Mouse (Mus musculus): ENCODE measurements around the gene Prkcb. TPM values are rescaled to one million over a fixed set of nuclear protein-coding genes. Genes with fewer than 3 reads are reported as not detected.
A peak's percentile ranks its signal among the peaks of the same experiment; 100 is the strongest.

Gene Prkcb
- polyA plus RNA-seq, 1 experiment from 2014 or later = 148 TPM

- no peaks in the 10 kb centered on the region for H3K27me3 ChIP-seq (ENCODE audit: control insufficient read depth, insufficient read depth, low read depth, low read length)
- H3K4me3 ChIP-seq (ENCODE audit: low read depth, low read length) = no peak overlapping the region
- 6% methylated on average over 6 of the region's 6 CpGs for WGBS
- H3K36me3 ChIP-seq (ENCODE audit: control insufficient read depth, insufficient read depth, low read length) = no peaks in the 10 kb centered on the region
- peaks cover 24% of the 10 kb centered on the region for H3K4me1 ChIP-seq (ENCODE audit: control insufficient read depth, insufficient read depth, low read length)
- 0 out of 2 replicates have a peak, but pooled peaks have one; percentile 41 for ATAC-seq
- 0 out of 2 replicates have a peak overlapping the region, but pooled peaks have one; percentile 12 for H3K9ac ChIP-seq (ENCODE audit: low read depth, low read length)
- no peaks in the 10 kb centered on the region for H3K9me3 ChIP-seq (replicated peaks; ENCODE audit: control insufficient read depth, low read length, poor library complexity, severe bottlenecking)
- no peak overlapping the region for H3K4me2 ChIP-seq (ENCODE audit: low read length)
- H3K27ac ChIP-seq (ENCODE audit: low read length) = peak overlapping the region; percentile 71
Observed at GRCm38 (mm10) chr7:122389633-122390032, 101.1 kb downstream of the Prkcb start.

GRCm38 (mm10) chr7:122390200-122390599 lies 101.6 kb downstream of the Prkcb start:
- no peak overlapping the region for H3K4me3 ChIP-seq (ENCODE audit: low read depth, low read length)
- H3K4me2 ChIP-seq (ENCODE audit: low read length) = no peak overlapping the region
- no peaks in the 10 kb centered on the region for H3K36me3 ChIP-seq (ENCODE audit: control insufficient read depth, insufficient read depth, low read length)
- H3K27ac ChIP-seq (ENCODE audit: low read length) = peak overlapping the region; percentile 71; the same call in 1 of the 2 replicates
- 39% methylated on average over 5 of the region's 5 CpGs for WGBS
- H3K9ac ChIP-seq (ENCODE audit: low read depth, low read length) = no peak overlapping the region
- no peaks in the 10 kb centered on the region for H3K27me3 ChIP-seq (ENCODE audit: control insufficient read depth, insufficient read depth, low read depth, low read length)
- peak; percentile 72 for ATAC-seq
- no peaks in the 10 kb centered on the region for H3K9me3 ChIP-seq (replicated peaks; ENCODE audit: control insufficient read depth, low read length, poor library complexity, severe bottlenecking)
- peaks cover 24% of the 10 kb centered on the region for H3K4me1 ChIP-seq (ENCODE audit: control insufficient read depth, insufficient read depth, low read length)

- H3K36me3 ChIP-seq (ENCODE audit: control insufficient read depth, insufficient read depth, low read length) = no peaks in the 10 kb centered on the region
- H3K9me3 ChIP-seq (replicated peaks; ENCODE audit: control insufficient read depth, low read length, poor library complexity, severe bottlenecking) = no peaks in the 10 kb centered on the region
- H3K27ac ChIP-seq (ENCODE audit: low read length) = no peak overlapping the region
- no peak overlapping the region for H3K4me3 ChIP-seq (ENCODE audit: low read depth, low read length)
- H3K4me2 ChIP-seq (ENCODE audit: low read length) = no peak overlapping the region
- WGBS = 57% methylated on average over 4 of the region's 4 CpGs
- no peak for ATAC-seq
- peaks cover 24% of the 10 kb centered on the region for H3K4me1 ChIP-seq (ENCODE audit: control insufficient read depth, insufficient read depth, low read length)
- no peak overlapping the region for H3K9ac ChIP-seq (ENCODE audit: low read depth, low read length)
- H3K27me3 ChIP-seq (ENCODE audit: control insufficient read depth, insufficient read depth, low read depth, low read length) = no peaks in the 10 kb centered on the region
Observed at GRCm38 (mm10) chr7:122390683-122391082, 102.1 kb downstream of the Prkcb start.

- WGBS = 70% methylated on average over 3 of the region's 3 CpGs
- Histone ChIP-seq H3K9ac (ENCODE audit: low read depth, low read length) (no peak overlapping the region), H3K36me3 (ENCODE audit: control insufficient read depth, insufficient read depth, low read length) (no peaks in the 10 kb centered on the region), H3K27me3 (ENCODE audit: control insufficient read depth, insufficient read depth, low read depth, low read length) (no peaks in the 10 kb centered on the region), H3K9me3 (replicated peaks; ENCODE audit: control insufficient read depth, low read length, poor library complexity, severe bottlenecking) (no peaks in the 10 kb centered on the region), H3K4me1 (ENCODE audit: control insufficient read depth, insufficient read depth, low read length) (peaks cover 27% of the 10 kb centered on the region), H3K4me2 (ENCODE audit: low read length) (no peak overlapping the region), H3K4me3 (ENCODE audit: low read depth, low read length) (no peak overlapping the region), H3K27ac (ENCODE audit: low read length) (no peak overlapping the region)
- ATAC-seq = no peak
Observed at GRCm38 (mm10) chr7:122391382-122391781, 102.8 kb downstream of the Prkcb start.

- H3K4me2 ChIP-seq (ENCODE audit: low read length) = no peak overlapping the region
- no peak overlapping the region for H3K4me3 ChIP-seq (ENCODE audit: low read depth, low read length)
- ATAC-seq = no peak
- peaks cover 22% of the 10 kb centered on the region for H3K4me1 ChIP-seq (ENCODE audit: control insufficient read depth, insufficient read depth, low read length)
- no peaks in the 10 kb centered on the region for H3K9me3 ChIP-seq (replicated peaks; ENCODE audit: control insufficient read depth, low read length, poor library complexity, severe bottlenecking)
- H3K27me3 ChIP-seq (ENCODE audit: control insufficient read depth, insufficient read depth, low read depth, low read length) = no peaks in the 10 kb centered on the region
- no peak overlapping the region for H3K9ac ChIP-seq (ENCODE audit: low read depth, low read length)
- no peak overlapping the region for H3K27ac ChIP-seq (ENCODE audit: low read length)
- WGBS = 58% methylated on average over 5 of the region's 5 CpGs
- H3K36me3 ChIP-seq (ENCODE audit: control insufficient read depth, insufficient read depth, low read length) = no peaks in the 10 kb centered on the region
Observed at GRCm38 (mm10) chr7:122393964-122394363, 105.4 kb downstream of the Prkcb start.

GRCm38 (mm10) chr7:122395159-122395975 lies 106.8 kb downstream of the Prkcb start:
- Histone ChIP-seq H3K27ac (ENCODE audit: low read length) (no peak overlapping the region; the same call in 1 of the 2 replicates), H3K4me3 (ENCODE audit: low read depth, low read length) (no peak overlapping the region), H3K36me3 (ENCODE audit: control insufficient read depth, insufficient read depth, low read length) (no peaks in the 10 kb centered on the region), H3K9ac (ENCODE audit: low read depth, low read length) (no peak overlapping the region), H3K9me3 (replicated peaks; ENCODE audit: control insufficient read depth, low read length, poor library complexity, severe bottlenecking) (no peaks in the 10 kb centered on the region), H3K4me1 (ENCODE audit: control insufficient read depth, insufficient read depth, low read length) (peaks cover 9% of the 10 kb centered on the region), H3K27me3 (ENCODE audit: control insufficient read depth, insufficient read depth, low read depth, low read length) (no peaks in the 10 kb centered on the region), H3K4me2 (ENCODE audit: low read length) (no peak overlapping the region)
- no peak for ATAC-seq
- 68% methylated on average over 7 of the region's 7 CpGs for WGBS

- WGBS = 66% methylated on average over 5 of the region's 5 CpGs
- Histone ChIP-seq H3K9me3 (replicated peaks; ENCODE audit: control insufficient read depth, low read length, poor library complexity, severe bottlenecking) (no peaks in the 10 kb centered on the region), H3K9ac (ENCODE audit: low read depth, low read length) (no peak overlapping the region), H3K4me1 (ENCODE audit: control insufficient read depth, insufficient read depth, low read length) (peaks cover 3% of the 10 kb centered on the region; the same call in 1 of the 2 replicates), H3K36me3 (ENCODE audit: control insufficient read depth, insufficient read depth, low read length) (no peaks in the 10 kb centered on the region), H3K4me3 (ENCODE audit: low read depth, low read length) (no peak overlapping the region), H3K27me3 (ENCODE audit: control insufficient read depth, insufficient read depth, low read depth, low read length) (no peaks in the 10 kb centered on the region), H3K4me2 (ENCODE audit: low read length) (no peak overlapping the region), H3K27ac (ENCODE audit: low read length) (peak overlapping the region; percentile 23; the same call in 1 of the 2 replicates)
- ATAC-seq = no peak
Observed at GRCm38 (mm10) chr7:122395976-122396315, 107.4 kb downstream of the Prkcb start.

GRCm38 (mm10) chr7:122397699-122398098 lies 109.1 kb downstream of the Prkcb start:
- H3K36me3 ChIP-seq (ENCODE audit: control insufficient read depth, insufficient read depth, low read length) = no peaks in the 10 kb centered on the region
- H3K27me3 ChIP-seq (ENCODE audit: control insufficient read depth, insufficient read depth, low read depth, low read length) = no peaks in the 10 kb centered on the region
- no peak for ATAC-seq
- no peak overlapping the region for H3K27ac ChIP-seq (ENCODE audit: low read length)
- H3K4me3 ChIP-seq (ENCODE audit: low read depth, low read length) = no peak overlapping the region
- H3K4me1 ChIP-seq (ENCODE audit: control insufficient read depth, insufficient read depth, low read length) = 0 out of 2 replicates have a peak, but pooled peaks cover 3% of the 10 kb centered on the region
- H3K4me2 ChIP-seq (ENCODE audit: low read length) = no peak overlapping the region
- no peaks in the 10 kb centered on the region for H3K9me3 ChIP-seq (replicated peaks; ENCODE audit: control insufficient read depth, low read length, poor library complexity, severe bottlenecking)
- WGBS = 90% methylated on average over 3 of the region's 3 CpGs
- no peak overlapping the region for H3K9ac ChIP-seq (ENCODE audit: low read depth, low read length)

GRCm38 (mm10) chr7:122402041-122402440 lies 113.5 kb downstream of the Prkcb start:
- Histone ChIP-seq H3K36me3 (ENCODE audit: control insufficient read depth, insufficient read depth, low read length) (no peaks in the 10 kb centered on the region), H3K27me3 (ENCODE audit: control insufficient read depth, insufficient read depth, low read depth, low read length) (no peaks in the 10 kb centered on the region), H3K4me3 (ENCODE audit: low read depth, low read length) (no peak overlapping the region), H3K9me3 (replicated peaks; ENCODE audit: control insufficient read depth, low read length, poor library complexity, severe bottlenecking) (no peaks in the 10 kb centered on the region), H3K4me2 (ENCODE audit: low read length) (no peak overlapping the region), H3K27ac (ENCODE audit: low read length) (no peak overlapping the region), H3K4me1 (ENCODE audit: control insufficient read depth, insufficient read depth, low read length) (peaks cover 28% of the 10 kb centered on the region), H3K9ac (ENCODE audit: low read depth, low read length) (no peak overlapping the region)
- ATAC-seq = no peak
- WGBS = 94% methylated on average over 7 of the region's 7 CpGs

Data from midbrain, embryonic 16.5 days (tissue).